Mouse (Mus musculus) neural tube, embryonic 12.5 days (tissue): ENCODE measurements around the gene Kcnh5. TPM values are rescaled to one million over a fixed set of nuclear protein-coding genes. Genes with fewer than 3 reads are reported as not detected.

Source experiments
- ATAC-seq: fragments of 200-750 bp; cut with Nextera tagmentation; 2 replicates; pipeline ENCODE4 v1.8.0; 2017; ENCODE audit warnings: low read depth, mild to moderate bottlenecking, moderate TSS enrichment, moderate library complexity; ENCODE audit not compliant: low FRiP score
- H3K27ac ChIP-seq: fragments of 300-500 bp; sonication (generic); 2 replicates; pipeline ENCODE4 v1.5.1; 2016
- H3K27me3 ChIP-seq: fragments of 300-500 bp; sonication (generic); replicated peaks from 2 replicates; pipeline ENCODE4 v1.6.1; 2016; ENCODE audit warnings: mild to moderate bottlenecking
- H3K36me3 ChIP-seq: fragments of 300-500 bp; sonication (generic); 2 replicates; pipeline ENCODE4 v1.6.1; 2016; ENCODE audit warnings: mild to moderate bottlenecking
- H3K4me1 ChIP-seq: fragments of 300-500 bp; sonication (generic); 2 replicates; pipeline ENCODE4 v1.6.1; 2016
- H3K4me2 ChIP-seq: fragments of 300-500 bp; sonication (generic); replicated peaks from 2 replicates; pipeline ENCODE4 v1.6.1; 2016; ENCODE audit warnings: mild to moderate bottlenecking
- H3K4me3 ChIP-seq: fragments of 300-500 bp; sonication (generic); 2 replicates; pipeline ENCODE4 v1.5.1; 2016
- H3K9ac ChIP-seq: fragments of 300-500 bp; sonication (generic); 2 replicates; pipeline ENCODE4 v1.6.1; 2016; ENCODE audit warnings: mild to moderate bottlenecking
- H3K9me3 ChIP-seq: fragments of 300-500 bp; sonication (generic); 2 replicates; pipeline ENCODE4 v1.6.1; 2016; ENCODE audit warnings: mild to moderate bottlenecking
- WGBS: fragments of 180-500 bp; shearing (Covaris S2); methylation state at CpG from one replicate; pipeline ENCODE4 v1.1.7; 2016; 5-methylcytosine and 5-hydroxymethylcytosine counted together
- polyA plus RNA-seq: library from polyadenylated mRNA; unstranded; fragments of >200 nt; fragmentation: Nextera tagmentation; extraction: Ambion mirVana; gene quantifications from 2 replicates; pipeline ENCODE4 v1.2.1, GENCODE M21; 2016

Gene Kcnh5
- polyA plus RNA-seq, 1 experiment from 2014 or later: 0.95 TPM

DNA sequence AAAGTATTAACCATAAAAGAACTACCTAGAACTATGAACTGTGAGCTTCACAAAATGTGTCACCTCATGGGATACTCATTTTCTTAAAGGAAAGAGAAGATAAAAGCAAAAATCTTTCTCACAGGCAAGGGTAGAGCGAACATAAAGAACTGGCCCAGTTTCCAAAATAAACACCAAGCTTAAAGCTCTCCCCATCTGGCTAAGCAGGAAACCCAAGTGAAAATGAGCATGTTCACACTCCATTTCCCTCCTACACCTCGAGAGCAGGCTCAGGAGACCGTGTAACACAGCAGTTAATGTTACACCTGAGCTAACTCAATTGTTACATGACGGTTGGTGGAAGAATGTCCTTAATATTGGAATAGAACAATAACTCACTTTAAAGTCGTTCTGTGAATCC is 100.0 kb downstream of the Kcnh5 start:
- no peaks in the 10 kb centered on the region for H3K36me3 ChIP-seq
- no peak overlapping the region for H3K9ac ChIP-seq
- H3K4me3 ChIP-seq: no peak overlapping the region
- no peaks in the 10 kb centered on the region for H3K9me3 ChIP-seq
- ATAC-seq: no peak
- H3K4me2 ChIP-seq: no peak overlapping the region
- H3K27me3 ChIP-seq: no peaks in the 10 kb centered on the region
- H3K27ac ChIP-seq: no peak overlapping the region
- no peaks in the 10 kb centered on the region for H3K4me1 ChIP-seq
- 66% methylated on average over 5 of the region's 5 CpGs for WGBS

GRCm38 (mm10) chr12:75071043-75071442 is 106.1 kb downstream of the Kcnh5 start:
- 93% methylated on average over 2 of the region's 2 CpGs for WGBS
- H3K4me2 ChIP-seq: no peak overlapping the region
- H3K9ac ChIP-seq: no peak overlapping the region
- H3K27ac ChIP-seq: no peak overlapping the region
- H3K36me3 ChIP-seq: no peaks in the 10 kb centered on the region
- H3K9me3 ChIP-seq: no peaks in the 10 kb centered on the region
- no peak overlapping the region for H3K4me3 ChIP-seq
- H3K4me1 ChIP-seq: no peaks in the 10 kb centered on the region
- H3K27me3 ChIP-seq: no peaks in the 10 kb centered on the region
- ATAC-seq: no peak

DNA sequence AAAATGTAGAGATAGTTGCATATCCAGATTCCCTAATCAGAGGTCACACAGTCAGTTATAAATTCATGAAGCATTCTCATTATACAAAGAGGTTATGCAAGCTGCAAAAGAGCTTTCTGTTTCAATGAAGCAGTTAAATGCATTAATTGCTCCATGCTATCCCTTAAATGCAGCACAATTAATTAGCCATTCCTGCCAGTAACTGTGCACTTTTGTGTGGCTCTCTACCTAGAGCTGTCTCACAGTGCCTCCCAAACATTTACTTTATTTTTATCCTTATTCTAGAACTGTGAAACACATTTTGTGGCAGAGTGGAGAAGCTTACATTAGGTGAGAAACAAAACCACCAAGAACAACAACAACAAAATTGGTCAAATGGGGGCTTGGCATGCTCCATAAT is 114.6 kb downstream of the Kcnh5 start:
- Histone ChIP-seq H3K9ac (no peak overlapping the region), H3K27me3 (no peaks in the 10 kb centered on the region), H3K4me1 (no peaks in the 10 kb centered on the region), H3K4me3 (no peak overlapping the region), H3K27ac (no peak overlapping the region), H3K36me3 (no peaks in the 10 kb centered on the region), H3K9me3 (no peaks in the 10 kb centered on the region), H3K4me2 (no peak overlapping the region)
- no peak for ATAC-seq

- WGBS: 60% methylated on average over 4 of the region's 4 CpGs
- no peak for ATAC-seq
- H3K27me3 ChIP-seq: no peaks in the 10 kb centered on the region
- no peaks in the 10 kb centered on the region for H3K4me1 ChIP-seq
- no peaks in the 10 kb centered on the region for H3K36me3 ChIP-seq
- H3K4me3 ChIP-seq: no peak overlapping the region
- no peak overlapping the region for H3K4me2 ChIP-seq
- H3K9ac ChIP-seq: no peak overlapping the region
- no peaks in the 10 kb centered on the region for H3K9me3 ChIP-seq
- no peak overlapping the region for H3K27ac ChIP-seq
Measured at GRCm38 (mm10) chr12:75061731-75062130, 115.4 kb downstream of the Kcnh5 start.

DNA sequence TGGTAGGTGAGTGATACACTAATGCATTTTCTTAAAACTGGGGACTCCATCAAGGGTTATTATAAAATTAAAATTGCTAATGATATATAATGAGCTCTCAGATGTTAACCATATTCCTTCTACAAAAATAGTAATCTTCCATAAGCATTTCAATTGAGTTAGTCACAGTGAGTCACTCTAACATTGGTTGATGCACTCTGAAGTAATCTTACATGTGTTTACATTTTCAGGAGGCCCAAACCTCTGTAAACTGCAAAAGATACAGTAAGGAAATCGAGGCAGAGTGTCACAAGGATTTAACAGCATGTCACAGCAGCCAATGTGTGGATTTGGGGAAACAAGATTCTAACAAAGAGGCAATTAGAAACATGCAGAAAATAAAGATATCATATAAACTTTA is 123.4 kb downstream of the Kcnh5 start:
- Histone ChIP-seq H3K4me1 (no peaks in the 10 kb centered on the region), H3K36me3 (no peaks in the 10 kb centered on the region), H3K4me3 (no peak overlapping the region), H3K4me2 (no peak overlapping the region), H3K27ac (no peak overlapping the region), H3K9me3 (peaks cover 4% of the 10 kb centered on the region; the same call in 1 of the 2 replicates), H3K9ac (no peak overlapping the region), H3K27me3 (no peaks in the 10 kb centered on the region)
- WGBS: 70% methylated on average over 1 of the region's 1 CpGs
- ATAC-seq: no peak

- Histone ChIP-seq H3K4me1 (no peaks in the 10 kb centered on the region), H3K9me3 (no peaks in the 10 kb centered on the region), H3K27ac (no peak overlapping the region), H3K36me3 (no peaks in the 10 kb centered on the region), H3K27me3 (no peaks in the 10 kb centered on the region), H3K9ac (no peak overlapping the region), H3K4me2 (no peak overlapping the region), H3K4me3 (no peak overlapping the region)
- WGBS: 80% methylated on average over 5 of the region's 5 CpGs
- no peak for ATAC-seq
Measured at GRCm38 (mm10) chr12:75036694-75037093, 140.4 kb downstream of the Kcnh5 start.

DNA sequence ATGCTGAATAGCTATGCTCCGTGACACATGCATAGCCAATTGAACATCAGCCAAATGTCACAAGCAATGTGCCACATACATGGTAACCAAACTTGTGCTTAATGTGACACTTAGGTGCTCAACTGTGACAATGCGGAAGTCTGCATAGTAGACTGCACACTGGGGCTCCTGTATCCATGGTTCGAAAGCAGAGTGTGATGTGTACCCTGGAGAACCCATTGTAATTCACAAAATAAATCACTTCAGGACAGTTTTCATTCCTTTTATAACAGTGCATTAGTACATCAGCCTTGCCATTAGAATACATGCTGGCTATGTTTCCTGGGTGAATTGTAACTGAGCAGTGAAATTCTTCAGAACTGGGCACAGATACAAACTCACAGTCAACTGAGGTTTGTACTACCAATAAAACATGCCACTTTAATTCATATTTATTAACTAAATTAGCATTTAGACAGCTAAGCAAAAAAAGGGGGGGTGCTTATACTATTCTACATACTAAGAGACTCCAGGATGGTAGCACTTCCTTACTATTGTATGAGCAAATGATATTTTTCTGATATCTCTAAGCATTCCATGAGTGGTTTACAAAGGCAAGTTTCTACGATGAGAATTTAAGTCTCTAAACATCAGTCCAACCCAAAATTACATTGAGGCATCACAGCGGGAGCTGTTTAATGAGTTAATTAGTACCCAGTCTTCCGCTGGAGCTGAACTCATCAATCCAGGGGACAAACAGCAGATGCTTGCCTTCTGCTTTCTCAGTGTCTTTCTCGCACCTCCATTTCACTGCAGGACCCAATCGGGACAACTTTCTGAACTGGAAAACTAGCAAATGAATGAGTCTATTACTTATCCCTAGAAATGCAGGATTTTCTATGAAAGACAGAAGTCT is 144.9 kb downstream of the Kcnh5 start:
- no peak overlapping the region for H3K9ac ChIP-seq
- peak; percentile 56; the same call in 1 of the 2 replicates for ATAC-seq
- no peak overlapping the region for H3K4me3 ChIP-seq
- H3K27me3 ChIP-seq: no peaks in the 10 kb centered on the region
- 0 out of 2 replicates have a peak, but pooled peaks cover 4% of the 10 kb centered on the region for H3K9me3 ChIP-seq
- 58% methylated on average over 8 of the region's 8 CpGs for WGBS
- no peaks in the 10 kb centered on the region for H3K36me3 ChIP-seq
- no peak overlapping the region for H3K27ac ChIP-seq
- H3K4me1 ChIP-seq: no peaks in the 10 kb centered on the region
- H3K4me2 ChIP-seq: no peak overlapping the region

DNA sequence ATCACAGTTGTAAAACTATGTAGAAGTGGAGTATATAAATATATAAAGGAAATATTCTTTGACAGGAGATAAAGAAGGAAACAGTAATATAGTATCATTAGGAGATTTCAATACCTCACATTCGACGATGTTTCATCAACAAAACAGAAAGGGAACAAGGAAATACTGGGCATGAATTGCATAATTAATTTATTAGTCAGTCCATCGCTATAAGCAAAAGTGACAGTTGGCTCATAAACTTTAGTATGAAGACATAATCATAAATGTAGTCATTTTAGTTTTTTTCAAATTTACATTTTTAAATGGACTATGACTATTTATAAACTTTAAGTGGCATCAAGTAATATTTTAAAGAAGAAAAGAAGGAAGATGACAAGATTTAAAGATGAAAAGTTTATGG is 205.9 kb downstream of the Kcnh5 start:
- Histone ChIP-seq H3K9ac (no peak overlapping the region), H3K9me3 (no peaks in the 10 kb centered on the region), H3K4me2 (no peak overlapping the region), H3K36me3 (no peaks in the 10 kb centered on the region), H3K4me3 (no peak overlapping the region), H3K27me3 (no peaks in the 10 kb centered on the region), H3K4me1 (no peaks in the 10 kb centered on the region), H3K27ac (no peak overlapping the region)
- 93% methylated on average over 3 of the region's 3 CpGs for WGBS
- no peak for ATAC-seq

GRCm38 (mm10) chr12:74969420-74969819 is 207.7 kb downstream of the Kcnh5 start:
- no peaks in the 10 kb centered on the region for H3K9me3 ChIP-seq
- no peak overlapping the region for H3K4me2 ChIP-seq
- H3K36me3 ChIP-seq: no peaks in the 10 kb centered on the region
- no peak overlapping the region for H3K9ac ChIP-seq
- ATAC-seq: no peak
- WGBS: 71% methylated on average over 4 of the region's 4 CpGs
- no peak overlapping the region for H3K27ac ChIP-seq
- no peaks in the 10 kb centered on the region for H3K4me1 ChIP-seq
- H3K27me3 ChIP-seq: no peaks in the 10 kb centered on the region
- no peak overlapping the region for H3K4me3 ChIP-seq

GRCm38 (mm10) chr12:74966266-74966665 is 210.9 kb downstream of the Kcnh5 start:
- no peak overlapping the region for H3K4me3 ChIP-seq
- no peak for ATAC-seq
- H3K27ac ChIP-seq: no peak overlapping the region
- no peaks in the 10 kb centered on the region for H3K36me3 ChIP-seq
- 82% methylated on average over 2 of the region's 2 CpGs for WGBS
- no peaks in the 10 kb centered on the region for H3K4me1 ChIP-seq
- no peak overlapping the region for H3K4me2 ChIP-seq
- H3K9ac ChIP-seq: no peak overlapping the region
- no peaks in the 10 kb centered on the region for H3K27me3 ChIP-seq
- no peaks in the 10 kb centered on the region for H3K9me3 ChIP-seq

DNA sequence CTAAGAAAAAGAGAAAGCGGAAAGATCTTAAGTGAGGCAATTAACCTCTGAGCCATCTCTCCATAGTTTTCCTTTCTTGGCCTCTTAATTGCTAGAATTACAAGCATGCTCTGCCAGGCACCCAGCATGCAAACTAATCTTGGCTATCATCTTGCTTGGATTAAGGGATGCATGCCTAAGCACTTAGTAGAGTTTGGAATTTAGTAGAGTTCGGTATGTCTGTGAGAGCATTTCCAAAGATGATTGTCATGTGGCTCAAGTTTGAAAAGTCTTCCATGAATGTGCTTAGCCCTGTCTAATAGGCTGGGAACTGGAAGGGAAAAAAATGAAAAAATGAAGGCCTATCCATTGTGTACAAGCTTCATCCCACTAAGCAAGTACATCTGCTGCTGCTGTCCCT is 224.5 kb downstream of the Kcnh5 start:
- ATAC-seq: no peak
- no peak overlapping the region for H3K4me2 ChIP-seq
- H3K4me1 ChIP-seq: peaks cover 8% of the 10 kb centered on the region
- no peak overlapping the region for H3K9ac ChIP-seq
- no peaks in the 10 kb centered on the region for H3K27me3 ChIP-seq
- H3K4me3 ChIP-seq: no peak overlapping the region
- 0 out of 2 replicates have a peak, but pooled peaks cover 2% of the 10 kb centered on the region for H3K9me3 ChIP-seq
- H3K36me3 ChIP-seq: no peaks in the 10 kb centered on the region
- H3K27ac ChIP-seq: no peak overlapping the region
- WGBS: 92% methylated on average over 2 of the region's 2 CpGs

GRCm38 (mm10) chr12:74951124-74952115 is 225.7 kb downstream of the Kcnh5 start:
- Histone ChIP-seq H3K9me3 (0 out of 2 replicates have a peak, but pooled peaks cover 3% of the 10 kb centered on the region), H3K4me3 (no peak overlapping the region), H3K4me1 (peaks cover 8% of the 10 kb centered on the region), H3K27ac (no peak overlapping the region), H3K9ac (no peak overlapping the region), H3K27me3 (no peaks in the 10 kb centered on the region), H3K4me2 (0 out of 2 replicates have a peak overlapping the region, but pooled peaks have one; percentile 7), H3K36me3 (no peaks in the 10 kb centered on the region)
- ATAC-seq: peak; percentile 86
- 42% methylated on average over 9 of the region's 9 CpGs for WGBS
